Mouse (Mus musculus): ENCODE results near the gene Nkx2-5.

Nkx2-5 gene

GRCm38 (mm10) chr17:26836786-26837545, 7.8 kb downstream of the Nkx2-5 start:
- no peak for DNase-seq (ENCODE audit: low read depth, low spot score)

- no peak for DNase-seq (ENCODE audit: low read depth, low spot score)
These were observed 8.4 kb downstream of the Nkx2-5 start for GRCm38 (mm10) chr17:26836377-26836776.

- DNase-seq (ENCODE audit: low read depth, low spot score): no peak
These were observed 8.9 kb downstream of the Nkx2-5 start for GRCm38 (mm10) chr17:26835956-26836355.

GRCm38 (mm10) chr17:26834966-26835755, 9.6 kb downstream of the Nkx2-5 start:
- no peak for DNase-seq (ENCODE audit: low read depth, low spot score)

GRCm38 (mm10) chr17:26834302-26834965, 10.4 kb downstream of the Nkx2-5 start:
- DNase-seq (ENCODE audit: low read depth, low spot score): no peak

- DNase-seq (ENCODE audit: low read depth, low spot score): no peak
These were observed 11.0 kb downstream of the Nkx2-5 start for GRCm38 (mm10) chr17:26833806-26834205.

GRCm38 (mm10) chr17:26826131-26826530, 18.7 kb downstream of the Nkx2-5 start:
- DNase-seq (ENCODE audit: low read depth, low spot score): no peak

- DNase-seq (ENCODE audit: low read depth, low spot score): no peak
These were observed 27.0 kb downstream of the Nkx2-5 start for GRCm38 (mm10) chr17:26817776-26818175.

GRCm38 (mm10) chr17:26816810-26817209, 28.0 kb downstream of the Nkx2-5 start:
- no peak for DNase-seq (ENCODE audit: low read depth, low spot score)

- DNase-seq (ENCODE audit: low read depth, low spot score): no peak
These were observed 31.3 kb downstream of the Nkx2-5 start for GRCm38 (mm10) chr17:26813497-26813896.

- DNase-seq (ENCODE audit: low read depth, low spot score): no peak
These were observed 32.2 kb downstream of the Nkx2-5 start for GRCm38 (mm10) chr17:26812607-26813006.

GRCm38 (mm10) chr17:26802886-26803285, 41.9 kb downstream of the Nkx2-5 start:
- no peak for DNase-seq (ENCODE audit: low read depth, low spot score)

GRCm38 (mm10) chr17:26797379-26798128, 47.3 kb downstream of the Nkx2-5 start:
- DNase-seq (ENCODE audit: low read depth, low spot score): no peak

- no peak for DNase-seq (ENCODE audit: low read depth, low spot score)
These were observed 49.4 kb downstream of the Nkx2-5 start for GRCm38 (mm10) chr17:26795386-26795785.

GRCm38 (mm10) chr17:26794744-26795143, 50.1 kb downstream of the Nkx2-5 start:
- peak; percentile 84 for DNase-seq (ENCODE audit: low read depth, low spot score)

- DNase-seq (ENCODE audit: low read depth, low spot score): peak; percentile 19
These were observed 51.6 kb downstream of the Nkx2-5 start for GRCm38 (mm10) chr17:26793068-26793765.

- no peak for DNase-seq (ENCODE audit: low read depth, low spot score)
These were observed 52.7 kb downstream of the Nkx2-5 start for GRCm38 (mm10) chr17:26792096-26792495.

- DNase-seq (ENCODE audit: low read depth, low spot score): no peak
These were observed 53.2 kb downstream of the Nkx2-5 start for GRCm38 (mm10) chr17:26791580-26791979.

GRCm38 (mm10) chr17:26790269-26791214, 54.3 kb downstream of the Nkx2-5 start:
- no peak for DNase-seq (ENCODE audit: low read depth, low spot score)
